Mouse (Mus musculus): ENCODE measurements around the gene 4921524J17Rik. TPM values are rescaled to one million over a fixed set of nuclear protein-coding genes. Genes with fewer than 3 reads are reported as not detected.

The 4921524J17Rik gene
- total RNA-seq, 2 experiments from 2014 or later, result 17.9 to 21.6 TPM

- DNase-seq, result no peak
- intact Hi-C loops (cut with DNase I), result no loop called here
Observed at GRCm38 (mm10) chr8:85445936-85446685, 13.5 kb upstream of the 4921524J17Rik start.

- intact Hi-C loops (cut with DNase I), result no loop called here
- DNase-seq, result no peak
Observed at GRCm38 (mm10) chr8:85444092-85444491, 11.5 kb upstream of the 4921524J17Rik start.

- DNase-seq, result no peak
- intact Hi-C loops (cut with DNase I), result no loop called here
Observed at GRCm38 (mm10) chr8:85441564-85441963, 8.9 kb upstream of the 4921524J17Rik start.

- no peak for DNase-seq
- intact Hi-C loops (cut with DNase I), result no loop called here
Observed at GRCm38 (mm10) chr8:85435736-85436135, 3.1 kb upstream of the 4921524J17Rik start.

- intact Hi-C loops (cut with DNase I), result no loop called here
- no peak for DNase-seq
Observed at GRCm38 (mm10) chr8:85434817-85435216, 2.2 kb upstream of the 4921524J17Rik start.

GRCm38 (mm10) chr8:85433017-85433393 lies 372 bp upstream of the 4921524J17Rik start:
- intact Hi-C loops (cut with DNase I), result no loop called here

GRCm38 (mm10) chr8:85431281-85432167 lies 1.1 kb downstream of the 4921524J17Rik start:
- intact Hi-C loops (cut with DNase I), result no loop called here
- DNase-seq, result peak; percentile 21 to 34

More at GRCm38 (mm10) chr8:85433017-85433393, 372 bp upstream of the 4921524J17Rik start:
- no peak for DNase-seq

- intact Hi-C loops (cut with DNase I), result no loop called here
- peak; percentile 58 to 64 for DNase-seq
Observed at GRCm38 (mm10) chr8:85430801-85431200, 1.8 kb downstream of the 4921524J17Rik start.

- intact Hi-C loops (cut with DNase I), result no loop called here
- DNase-seq, result peak; percentile 45 to 56
Observed at GRCm38 (mm10) chr8:85429219-85429618, 3.4 kb downstream of the 4921524J17Rik start.

GRCm38 (mm10) chr8:85427026-85427425 lies 5.6 kb downstream of the 4921524J17Rik start:
- no peak for DNase-seq
- intact Hi-C loops (cut with DNase I), result no loop called here

GRCm38 (mm10) chr8:85421329-85421728 lies 11.3 kb downstream of the 4921524J17Rik start:
- intact Hi-C loops (cut with DNase I), result no loop called here
- DNase-seq, result no peak

GRCm38 (mm10) chr8:85408526-85408925 lies 24.1 kb downstream of the 4921524J17Rik start:
- intact Hi-C loops (cut with DNase I), result loop anchor here (5.0 kb wide), 1 partner anchor 326 kb away; the partner anchor contains the start of genes Man2b1, Wdr83 and Wdr83os
- DNase-seq, result no peak

GRCm38 (mm10) chr8:85408053-85408505 lies 24.6 kb downstream of the 4921524J17Rik start:
- DNase-seq, result peak; percentile 56 to 73
- intact Hi-C loops (cut with DNase I), result loop anchor here (5.0 kb wide), 1 partner anchor 326 kb away; the partner anchor contains the start of genes Man2b1, Wdr83 and Wdr83os

GRCm38 (mm10) chr8:85405961-85406360 lies 26.7 kb downstream of the 4921524J17Rik start:
- intact Hi-C loops (cut with DNase I), result loop anchor here (5.0 kb wide), 1 partner anchor 324 kb away; the partner anchor contains the start of genes Man2b1, Wdr83 and Wdr83os
- DNase-seq, result no peak

GRCm38 (mm10) chr8:85405418-85405817 lies 27.2 kb downstream of the 4921524J17Rik start:
- intact Hi-C loops (cut with DNase I), result loop anchor here (5.0 kb wide), 1 partner anchor 323 kb away; the partner anchor contains the start of genes Man2b1, Wdr83 and Wdr83os
- DNase-seq, result no peak

GRCm38 (mm10) chr8:85398548-85398947 lies 34.1 kb downstream of the 4921524J17Rik start:
- intact Hi-C loops (cut with DNase I), result no loop called here

GRCm38 (mm10) chr8:85397508-85397907 lies 35.1 kb downstream of the 4921524J17Rik start:
- peak; percentile 65 to 77 for DNase-seq
- intact Hi-C loops (cut with DNase I), result loop anchor here (1.0 to 2.0 kb wide), 2 partner anchors 39 to 85 kb away; no protein-coding TSS in a partner anchor

More at GRCm38 (mm10) chr8:85398548-85398947, 34.1 kb downstream of the 4921524J17Rik start:
- DNase-seq, result no peak

- DNase-seq, result no peak
- intact Hi-C loops (cut with DNase I), result loop anchor here (1.0 to 2.0 kb wide), 2 partner anchors 38 to 84 kb away; no protein-coding TSS in a partner anchor
Observed at GRCm38 (mm10) chr8:85396432-85397079, 36.1 kb downstream of the 4921524J17Rik start.

GRCm38 (mm10) chr8:85395681-85396431 lies 36.8 kb downstream of the 4921524J17Rik start:
- DNase-seq, result no peak
- intact Hi-C loops (cut with DNase I), result loop anchor here (2.0 kb wide), 1 partner anchor 37 kb away; no protein-coding TSS in a partner anchor
